Mouse (Mus musculus): ENCODE measurements around the gene Disp1. TPM values are rescaled to one million over a fixed set of nuclear protein-coding genes. Genes with fewer than 3 reads are reported as not detected.

The Disp1 gene
- polyA plus RNA-seq, 1 experiment from 2014 or later, result 9.7 TPM

- no peak overlapping the region for H3K9ac ChIP-seq
- no peak overlapping the region for H3K4me2 ChIP-seq
- 65% methylated on average over 6 of the region's 6 CpGs for WGBS
- H3K4me1 ChIP-seq (replicated peaks), result peaks cover 3% of the 10 kb centered on the region
- ATAC-seq (ENCODE audit: low FRiP score), result no peak
- H3K4me3 ChIP-seq, result no peak overlapping the region
- no peaks in the 10 kb centered on the region for H3K36me3 ChIP-seq
- H3K9me3 ChIP-seq, result no peaks in the 10 kb centered on the region
- peaks cover 38% of the 10 kb centered on the region for H3K27me3 ChIP-seq
- H3K27ac ChIP-seq, result no peak overlapping the region
Measured at GRCm38 (mm10) chr1:183039881-183040708, 181.2 kb downstream of the Disp1 start.

GRCm38 (mm10) chr1:183039404-183039803 is 181.9 kb downstream of the Disp1 start:
- H3K9me3 ChIP-seq, result no peaks in the 10 kb centered on the region

More at GRCm38 (mm10) chr1:183039404-183039803, 181.9 kb downstream of the Disp1 start:
- H3K4me1 ChIP-seq (replicated peaks), result peaks cover 3% of the 10 kb centered on the region
- no peaks in the 10 kb centered on the region for H3K36me3 ChIP-seq
- H3K4me2 ChIP-seq, result no peak overlapping the region
- ATAC-seq (ENCODE audit: low FRiP score), result no peak
- H3K9ac ChIP-seq, result no peak overlapping the region
- 91% methylated on average over 7 of the region's 7 CpGs for WGBS
- H3K27ac ChIP-seq, result no peak overlapping the region
- no peak overlapping the region for H3K4me3 ChIP-seq
- H3K27me3 ChIP-seq, result peaks cover 31% of the 10 kb centered on the region

Small RNA genes lying within 50 kb of the gene (microRNA-seq; reads per million reads assigned to microRNA genes)
- not detected for gene Gm24975

Other genes with a start within 250 kb of the Disp1 start
- gene Aida, start 75.1 kb upstream of the Disp1 start, polyA plus RNA-seq (2015; fragmentation: Nextera tagmentation; extraction: Ambion mirVana), result 50.9 and 51.8 TPM in 2 replicates
- gene Brox, start 75.7 kb upstream of the Disp1 start, polyA plus RNA-seq (2015; fragmentation: Nextera tagmentation; extraction: Ambion mirVana), result 97.0 and 97.1 TPM in 2 replicates
- gene Mia3, start 148.0 kb upstream of the Disp1 start, polyA plus RNA-seq (2015; fragmentation: Nextera tagmentation; extraction: Ambion mirVana), result 97.3 and 105 TPM in 2 replicates
- 16.3 and 17.4 TPM in 2 replicates for gene Taf1a, start 167.5 kb upstream of the Disp1 start, polyA plus RNA-seq (2015; fragmentation: Nextera tagmentation; extraction: Ambion mirVana)
- gene Hhipl2, start 196.7 kb upstream of the Disp1 start, polyA plus RNA-seq (2015; fragmentation: Nextera tagmentation; extraction: Ambion mirVana), result 0.25 and 0.94 TPM in 2 replicates

Data from hindbrain, embryonic 13.5 days (tissue).